Mouse (Mus musculus): Measurements from ENCODE around the gene Gpr108. TPM values are rescaled to one million over a fixed set of nuclear protein-coding genes. Genes with fewer than 3 reads are reported as not detected.

The Gpr108 gene
- total and polyA plus RNA-seq, 2 experiments from 2014 or later: 21.3 to 24.1 TPM

DNA sequence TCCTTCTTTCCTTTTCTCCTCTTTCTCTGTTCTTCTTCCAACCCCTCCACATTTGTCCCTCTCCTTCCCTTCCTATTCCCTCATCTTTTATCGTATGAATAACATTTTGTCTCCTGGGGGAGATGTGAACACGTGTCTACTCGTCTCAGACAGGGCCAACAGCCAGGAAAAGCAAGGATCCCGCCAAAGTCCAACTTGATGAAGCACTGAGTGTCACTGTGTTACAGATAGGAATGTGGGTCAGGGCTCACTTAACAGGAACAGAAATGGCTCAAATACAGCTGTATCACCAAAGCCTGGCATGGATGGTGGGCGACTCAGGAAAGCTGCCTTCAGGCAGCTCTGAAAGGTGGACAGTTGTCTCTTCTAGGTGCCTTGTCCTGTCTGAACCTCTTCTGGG is 41.0 kb upstream of the Gpr108 start:
- DNase-seq (ENCODE audit: low spot score): no peak
- no peak for TF ChIP-seq CTCF (IDR thresholded peaks at IDR 0.05; ENCODE audit: low read depth)
- H3K27me3 ChIP-seq (ENCODE audit: insufficient read depth, low read length): no peaks in the 10 kb centered on the region
- H3K9me3 ChIP-seq (ENCODE audit: low read length): no peaks in the 10 kb centered on the region
- H3K27ac ChIP-seq: no peak overlapping the region
- ATAC-seq: no peak
- no peak overlapping the region for H3K4me3 ChIP-seq (ENCODE audit: low read length)
- H3K4me2 ChIP-seq (ENCODE audit: low read depth, low read length): no peak overlapping the region
- no peak overlapping the region for H3K9ac ChIP-seq (replicated peaks; ENCODE audit: low read length)
- no peaks in the 10 kb centered on the region for H3K36me3 ChIP-seq (ENCODE audit: insufficient read depth, low read length)
- WGBS: 83% methylated on average over 5 of the region's 5 CpGs
- H3K4me1 ChIP-seq (ENCODE audit: insufficient read depth, low read length): no peaks in the 10 kb centered on the region

GRCm38 (mm10) chr17:57286718-57287355 is 38.6 kb upstream of the Gpr108 start:
- no peak overlapping the region for H3K27ac ChIP-seq
- no peak overlapping the region for H3K4me3 ChIP-seq (ENCODE audit: low read length)
- H3K9me3 ChIP-seq (ENCODE audit: low read length): no peaks in the 10 kb centered on the region
- ATAC-seq: no peak
- H3K4me2 ChIP-seq (ENCODE audit: low read depth, low read length): no peak overlapping the region
- no peak for DNase-seq (ENCODE audit: low spot score)
- H3K27me3 ChIP-seq (ENCODE audit: insufficient read depth, low read length): no peaks in the 10 kb centered on the region
- TF ChIP-seq CTCF (IDR thresholded peaks at IDR 0.05; ENCODE audit: low read depth): no peak
- H3K4me1 ChIP-seq (ENCODE audit: insufficient read depth, low read length): no peaks in the 10 kb centered on the region
- no peaks in the 10 kb centered on the region for H3K36me3 ChIP-seq (ENCODE audit: insufficient read depth, low read length)
- 70% methylated on average over 8 of the region's 8 CpGs for WGBS
- no peak overlapping the region for H3K9ac ChIP-seq (replicated peaks; ENCODE audit: low read length)

DNA sequence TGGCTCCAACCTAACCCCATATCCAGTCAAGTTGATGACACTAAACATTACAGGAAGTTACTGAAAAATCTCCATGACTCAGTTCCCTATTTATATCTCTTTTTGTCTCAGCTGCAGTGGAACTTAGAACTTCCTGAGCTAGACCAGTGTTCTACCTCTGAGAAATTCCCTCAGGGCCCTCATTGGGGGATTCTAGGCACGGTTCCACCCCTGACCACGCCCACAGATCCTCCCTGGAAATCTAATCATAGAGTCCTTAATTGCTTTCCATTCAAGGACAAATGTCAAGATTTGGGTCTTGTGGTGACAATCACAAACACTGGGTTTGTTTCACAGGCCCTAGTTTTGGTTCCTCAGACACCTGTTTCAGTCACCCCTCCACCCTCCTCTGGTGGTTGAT is 36.8 kb upstream of the Gpr108 start:
- no peak for TF ChIP-seq CTCF (IDR thresholded peaks at IDR 0.05; ENCODE audit: low read depth)
- Histone ChIP-seq H3K36me3 (ENCODE audit: insufficient read depth, low read length) (no peaks in the 10 kb centered on the region), H3K27ac (no peak overlapping the region), H3K9ac (replicated peaks; ENCODE audit: low read length) (no peak overlapping the region), H3K9me3 (ENCODE audit: low read length) (no peaks in the 10 kb centered on the region), H3K27me3 (ENCODE audit: insufficient read depth, low read length) (no peaks in the 10 kb centered on the region), H3K4me1 (ENCODE audit: insufficient read depth, low read length) (no peaks in the 10 kb centered on the region), H3K4me3 (ENCODE audit: low read length) (no peak overlapping the region), H3K4me2 (ENCODE audit: low read depth, low read length) (no peak overlapping the region)
- WGBS: 54% methylated on average over 2 of the region's 2 CpGs
- no peak for DNase-seq (ENCODE audit: low spot score)
- ATAC-seq: no peak

DNA sequence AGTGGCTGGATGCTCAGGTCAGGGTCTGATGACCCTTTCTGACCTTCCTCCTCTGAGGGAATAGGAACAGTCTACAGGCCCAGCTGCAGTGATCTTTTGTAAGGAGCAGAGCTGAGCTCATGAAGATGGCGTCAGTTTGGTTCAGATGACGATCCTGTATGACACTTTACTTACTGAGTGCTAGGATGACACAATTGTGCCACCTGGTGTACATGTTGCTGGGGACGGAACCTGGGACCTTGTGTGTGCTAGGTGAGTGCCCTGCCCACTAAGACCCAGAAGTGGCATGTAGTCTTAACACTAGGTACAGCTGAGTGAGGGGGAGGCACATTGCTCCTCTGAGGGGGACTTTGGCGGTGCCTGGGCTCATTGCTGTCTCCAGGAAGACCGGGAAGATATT is 35.7 kb upstream of the Gpr108 start:
- Histone ChIP-seq H3K9me3 (ENCODE audit: low read length) (no peaks in the 10 kb centered on the region), H3K4me3 (ENCODE audit: low read length) (no peak overlapping the region), H3K27ac (no peak overlapping the region), H3K9ac (replicated peaks; ENCODE audit: low read length) (no peak overlapping the region), H3K4me2 (ENCODE audit: low read depth, low read length) (no peak overlapping the region), H3K27me3 (ENCODE audit: insufficient read depth, low read length) (no peaks in the 10 kb centered on the region), H3K4me1 (ENCODE audit: insufficient read depth, low read length) (no peaks in the 10 kb centered on the region), H3K36me3 (ENCODE audit: insufficient read depth, low read length) (no peaks in the 10 kb centered on the region)
- 0 out of 2 replicates have a peak, but pooled peaks have one; percentile 15 for TF ChIP-seq CTCF (IDR thresholded peaks at IDR 0.05; ENCODE audit: low read depth)
- WGBS: 85% methylated on average over 5 of the region's 5 CpGs
- ATAC-seq (no peak), DNase-seq (ENCODE audit: low spot score) (no peak)

GRCm38 (mm10) chr17:57280411-57280810 is 32.2 kb upstream of the Gpr108 start:
- no peaks in the 10 kb centered on the region for H3K27me3 ChIP-seq (ENCODE audit: insufficient read depth, low read length)
- H3K9ac ChIP-seq (replicated peaks; ENCODE audit: low read length): no peak overlapping the region
- H3K36me3 ChIP-seq (ENCODE audit: insufficient read depth, low read length): no peaks in the 10 kb centered on the region
- H3K4me1 ChIP-seq (ENCODE audit: insufficient read depth, low read length): peaks cover 6% of the 10 kb centered on the region
- H3K27ac ChIP-seq: no peak overlapping the region
- H3K9me3 ChIP-seq (ENCODE audit: low read length): no peaks in the 10 kb centered on the region
- ATAC-seq: no peak
- WGBS: 78% methylated on average over 3 of the region's 3 CpGs
- no peak for TF ChIP-seq CTCF (IDR thresholded peaks at IDR 0.05; ENCODE audit: low read depth)
- no peak overlapping the region for H3K4me3 ChIP-seq (ENCODE audit: low read length)
- H3K4me2 ChIP-seq (ENCODE audit: low read depth, low read length): no peak overlapping the region
- no peak for DNase-seq (ENCODE audit: low spot score)

GRCm38 (mm10) chr17:57279591-57280224 is 31.5 kb upstream of the Gpr108 start:
- Histone ChIP-seq H3K36me3 (ENCODE audit: insufficient read depth, low read length) (no peaks in the 10 kb centered on the region), H3K4me3 (ENCODE audit: low read length) (no peak overlapping the region), H3K9me3 (ENCODE audit: low read length) (no peaks in the 10 kb centered on the region), H3K9ac (replicated peaks; ENCODE audit: low read length) (no peak overlapping the region), H3K27me3 (ENCODE audit: insufficient read depth, low read length) (no peaks in the 10 kb centered on the region), H3K27ac (no peak overlapping the region), H3K4me2 (ENCODE audit: low read depth, low read length) (no peak overlapping the region), H3K4me1 (ENCODE audit: insufficient read depth, low read length) (peaks cover 9% of the 10 kb centered on the region)
- 64% methylated on average over 9 of the region's 9 CpGs for WGBS
- DNase-seq (ENCODE audit: low spot score) (no peak), ATAC-seq (no peak)
- no peak for TF ChIP-seq CTCF (IDR thresholded peaks at IDR 0.05; ENCODE audit: low read depth)

- Histone ChIP-seq H3K9me3 (ENCODE audit: low read length) (no peaks in the 10 kb centered on the region), H3K4me2 (ENCODE audit: low read depth, low read length) (no peak within 1 kb of the TSS), H3K27ac (no peak within 1 kb of the TSS), H3K4me3 (ENCODE audit: low read length) (no peak within 1 kb of the TSS), H3K27me3 (ENCODE audit: insufficient read depth, low read length) (no peaks in the 10 kb centered on the region), H3K9ac (replicated peaks; ENCODE audit: low read length) (no peak within 1 kb of the TSS), H3K4me1 (ENCODE audit: insufficient read depth, low read length) (peaks cover 10% of the 10 kb centered on the region), H3K36me3 (ENCODE audit: insufficient read depth, low read length) (no peaks in the 10 kb centered on the region)
- DNase-seq (ENCODE audit: low spot score) (no peak), ATAC-seq (no peak)
- TF ChIP-seq CTCF (IDR thresholded peaks at IDR 0.05; ENCODE audit: low read depth): no peak
- WGBS: 77% methylated on average over 26 of the region's 26 CpGs
Observed at GRCm38 (mm10) chr17:57278943-57279590, 30.8 kb upstream of the Gpr108 start, which contains the start of gene Vav1. Gene Vav1 (plus strand): TSS chr17:57279100.

All from hindbrain, postnatal 0 days (tissue).